Mouse (Mus musculus): ENCODE data around the gene Olfr1269. TPM values are rescaled to one million over a fixed set of nuclear protein-coding genes. Genes with fewer than 3 reads are reported as not detected.

Gene Olfr1269
- not detected in 2 replicates for polyA plus RNA-seq (2012; ENCODE audit: insufficient read depth, insufficient read length, low replicate concordance, missing spikeins)

- WGBS: 87% methylated on average over 1 of the region's 1 CpGs
- no peak for TF ChIP-seq CTCF (IDR thresholded peaks at IDR 0.05; ENCODE audit: insufficient read depth, low read depth, low read length)
- no peak for TF ChIP-seq POLR2A (IDR thresholded peaks at IDR 0.05; ENCODE audit: insufficient read depth, low read depth, low read length)
- Histone ChIP-seq H3K27ac (ENCODE audit: insufficient read depth, low read depth, low read length) (no peak within 1 kb of the TSS), H3K4me1 (ENCODE audit: control insufficient read depth, insufficient read depth, low read length) (no peaks in the 10 kb centered on the region), H3K4me3 (ENCODE audit: insufficient read depth, low read depth, low read length) (no peak within 1 kb of the TSS)
Observed at GRCm38 (mm10) chr2:90121312-90121711, at the start of gene Olfr1269. TSS of gene Olfr1269 (minus strand) at chr2:90121412.

GRCm38 (mm10) chr2:90153916-90154315 lies 32.7 kb upstream of the Olfr1269 start:
- Histone ChIP-seq H3K27ac (ENCODE audit: insufficient read depth, low read depth, low read length) (no peak overlapping the region), H3K4me1 (ENCODE audit: control insufficient read depth, insufficient read depth, low read length) (no peaks in the 10 kb centered on the region), H3K4me3 (ENCODE audit: insufficient read depth, low read depth, low read length) (no peak overlapping the region)
- TF ChIP-seq POLR2A (IDR thresholded peaks at IDR 0.05; ENCODE audit: insufficient read depth, low read depth, low read length) (no peak), CTCF (IDR thresholded peaks at IDR 0.05; ENCODE audit: insufficient read depth, low read depth, low read length) (no peak)
- 87% methylated on average over 9 of the region's 9 CpGs for WGBS

GRCm38 (mm10) chr2:90152991-90153390 lies 31.8 kb upstream of the Olfr1269 start, which contains the start of gene Olfr1270:
TSS of gene Olfr1270 (minus strand) at chr2:90153091.
- no peaks in the 10 kb centered on the region for H3K4me1 ChIP-seq (ENCODE audit: control insufficient read depth, insufficient read depth, low read length)
- no peak within 1 kb of the TSS for H3K27ac ChIP-seq (ENCODE audit: insufficient read depth, low read depth, low read length)
- H3K4me3 ChIP-seq (ENCODE audit: insufficient read depth, low read depth, low read length): no peak within 1 kb of the TSS
- TF ChIP-seq POLR2A (IDR thresholded peaks at IDR 0.05; ENCODE audit: insufficient read depth, low read depth, low read length) (no peak), CTCF (IDR thresholded peaks at IDR 0.05; ENCODE audit: insufficient read depth, low read depth, low read length) (no peak)
- 86% methylated on average over 3 of the region's 3 CpGs for WGBS

- no peak within 1 kb of the TSS for H3K27ac ChIP-seq (ENCODE audit: insufficient read depth, low read depth, low read length)
- no peaks in the 10 kb centered on the region for H3K4me1 ChIP-seq (ENCODE audit: control insufficient read depth, insufficient read depth, low read length)
- H3K4me3 ChIP-seq (ENCODE audit: insufficient read depth, low read depth, low read length): no peak within 1 kb of the TSS
- TF ChIP-seq CTCF (IDR thresholded peaks at IDR 0.05; ENCODE audit: insufficient read depth, low read depth, low read length): no peak
- TF ChIP-seq POLR2A (IDR thresholded peaks at IDR 0.05; ENCODE audit: insufficient read depth, low read depth, low read length): no peak
Observed at GRCm38 (mm10) chr2:90142196-90142595, 21.0 kb upstream of the Olfr1269 start, which contains the start of gene Olfr32. TSS of gene Olfr32 (minus strand) at chr2:90142296.

- Histone ChIP-seq H3K27ac (ENCODE audit: insufficient read depth, low read depth, low read length) (no peak overlapping the region), H3K4me1 (ENCODE audit: control insufficient read depth, insufficient read depth, low read length) (no peaks in the 10 kb centered on the region), H3K4me3 (ENCODE audit: insufficient read depth, low read depth, low read length) (no peak overlapping the region)
- TF ChIP-seq CTCF (IDR thresholded peaks at IDR 0.05; ENCODE audit: insufficient read depth, low read depth, low read length): no peak
- TF ChIP-seq POLR2A (IDR thresholded peaks at IDR 0.05; ENCODE audit: insufficient read depth, low read depth, low read length): no peak
- 71% methylated on average over 2 of the region's 2 CpGs for WGBS
Observed at GRCm38 (mm10) chr2:90070065-90070464, 51.1 kb downstream of the Olfr1269 start.

Other genes with a start within 250 kb of the Olfr1269 start
- not detected in 2 replicates for gene Olfr1257, start 243.0 kb downstream of the Olfr1269 start, polyA plus RNA-seq (2012; ENCODE audit: insufficient read depth, insufficient read length, low replicate concordance, missing spikeins)
- not detected in 2 replicates for gene Olfr1258, start 194.1 kb downstream of the Olfr1269 start, polyA plus RNA-seq (2012; ENCODE audit: insufficient read depth, insufficient read length, low replicate concordance, missing spikeins)
- gene Olfr1259, start 172.7 kb downstream of the Olfr1269 start, polyA plus RNA-seq (2012; ENCODE audit: insufficient read depth, insufficient read length, low replicate concordance, missing spikeins): not detected in 2 replicates
- not detected in 2 replicates for gene Olfr1260, start 147.1 kb downstream of the Olfr1269 start, polyA plus RNA-seq (2012; ENCODE audit: insufficient read depth, insufficient read length, low replicate concordance, missing spikeins)
- not detected in 2 replicates for gene Olfr1261, start 130.2 kb downstream of the Olfr1269 start, polyA plus RNA-seq (2012; ENCODE audit: insufficient read depth, insufficient read length, low replicate concordance, missing spikeins)
- gene Olfr1262, start 121.3 kb downstream of the Olfr1269 start, polyA plus RNA-seq (2012; ENCODE audit: insufficient read depth, insufficient read length, low replicate concordance, missing spikeins): not detected in 2 replicates
- gene Olfr1263, start 109.3 kb downstream of the Olfr1269 start, polyA plus RNA-seq (2012; ENCODE audit: insufficient read depth, insufficient read length, low replicate concordance, missing spikeins): not detected in 2 replicates
- gene Olfr1264, start 95.8 kb downstream of the Olfr1269 start, polyA plus RNA-seq (2012; ENCODE audit: insufficient read depth, insufficient read length, low replicate concordance, missing spikeins): not detected in 2 replicates
- not detected in 2 replicates for gene Olfr1265, start 86.1 kb downstream of the Olfr1269 start, polyA plus RNA-seq (2012; ENCODE audit: insufficient read depth, insufficient read length, low replicate concordance, missing spikeins)
- gene Olfr140, start 57.8 kb downstream of the Olfr1269 start, polyA plus RNA-seq (2012; ENCODE audit: insufficient read depth, insufficient read length, low replicate concordance, missing spikeins): not detected in 2 replicates
- not detected in 2 replicates for gene Olfr32, start 20.9 kb upstream of the Olfr1269 start, polyA plus RNA-seq (2012; ENCODE audit: insufficient read depth, insufficient read length, low replicate concordance, missing spikeins)
- not detected in 2 replicates for gene Olfr1270, start 31.7 kb upstream of the Olfr1269 start, polyA plus RNA-seq (2012; ENCODE audit: insufficient read depth, insufficient read length, low replicate concordance, missing spikeins)
- not detected in 2 replicates for gene Olfr1506, start 103.1 kb upstream of the Olfr1269 start, polyA plus RNA-seq (2012; ENCODE audit: insufficient read depth, insufficient read length, low replicate concordance, missing spikeins)
- not detected in 2 replicates for gene Olfr142, start 136.2 kb upstream of the Olfr1269 start, polyA plus RNA-seq (2012; ENCODE audit: insufficient read depth, insufficient read length, low replicate concordance, missing spikeins)
- not detected in 2 replicates for gene Olfr1271, start 149.6 kb upstream of the Olfr1269 start, polyA plus RNA-seq (2012; ENCODE audit: insufficient read depth, insufficient read length, low replicate concordance, missing spikeins)
- not detected in 2 replicates for gene Olfr1272, start 171.4 kb upstream of the Olfr1269 start, polyA plus RNA-seq (2012; ENCODE audit: insufficient read depth, insufficient read length, low replicate concordance, missing spikeins)
- not detected in 2 replicates for gene Gm13769, start 200.8 kb upstream of the Olfr1269 start, polyA plus RNA-seq (2012; ENCODE audit: insufficient read depth, insufficient read length, low replicate concordance, missing spikeins)